Mouse (Mus musculus): ENCODE data around the gene Kif14.
"Not testable (repeated sequence)": the region's sequence is repeated elsewhere in the genome, so short reads cannot be mapped to it uniquely, and the experiment has no call there.

The Kif14 gene

GRCm38 (mm10) chr1:136555892-136556291, 89.7 kb downstream of the Kif14 start:
- no peaks in the 10 kb centered on the region for H3K36me3 ChIP-seq (ENCODE audit: control insufficient read depth, insufficient read depth, low read length, poor library complexity, severe bottlenecking)
- no peak for DNase-seq (ENCODE audit: low read depth, low spot score)

GRCm38 (mm10) chr1:136556643-136557042, 90.5 kb downstream of the Kif14 start:
- not testable (repeated sequence) for H3K27me3 ChIP-seq (ENCODE audit: control insufficient read depth, insufficient read depth, low read length, poor library complexity, severe bottlenecking); DNase-seq (ENCODE audit: low read depth, low spot score); H3K36me3 ChIP-seq (ENCODE audit: control insufficient read depth, insufficient read depth, low read length, poor library complexity, severe bottlenecking)

More at GRCm38 (mm10) chr1:136555892-136556291, 89.7 kb downstream of the Kif14 start:
- no peaks in the 10 kb centered on the region for H3K27me3 ChIP-seq (ENCODE audit: control insufficient read depth, insufficient read depth, low read length, poor library complexity, severe bottlenecking)

GRCm38 (mm10) chr1:136557436-136557835, 91.3 kb downstream of the Kif14 start:
- no peaks in the 10 kb centered on the region for H3K36me3 ChIP-seq (ENCODE audit: control insufficient read depth, insufficient read depth, low read length, poor library complexity, severe bottlenecking)
- H3K27me3 ChIP-seq (ENCODE audit: control insufficient read depth, insufficient read depth, low read length, poor library complexity, severe bottlenecking): no peaks in the 10 kb centered on the region
- no peak for DNase-seq (ENCODE audit: low read depth, low spot score)

- H3K27me3 ChIP-seq (ENCODE audit: control insufficient read depth, insufficient read depth, low read length, poor library complexity, severe bottlenecking): 0 out of 2 replicates have a peak, but pooled peaks cover 2% of the 10 kb centered on the region
- DNase-seq (ENCODE audit: low read depth, low spot score): no peak
- no peaks in the 10 kb centered on the region for H3K36me3 ChIP-seq (ENCODE audit: control insufficient read depth, insufficient read depth, low read length, poor library complexity, severe bottlenecking)
Observed at GRCm38 (mm10) chr1:136558762-136559161, 92.6 kb downstream of the Kif14 start.

GRCm38 (mm10) chr1:136559284-136559683, 93.1 kb downstream of the Kif14 start:
- 0 out of 2 replicates have a peak, but pooled peaks cover 2% of the 10 kb centered on the region for H3K27me3 ChIP-seq (ENCODE audit: control insufficient read depth, insufficient read depth, low read length, poor library complexity, severe bottlenecking)
- no peak for DNase-seq (ENCODE audit: low read depth, low spot score)
- no peaks in the 10 kb centered on the region for H3K36me3 ChIP-seq (ENCODE audit: control insufficient read depth, insufficient read depth, low read length, poor library complexity, severe bottlenecking)

- no peak for DNase-seq (ENCODE audit: low read depth, low spot score)
- Histone ChIP-seq H3K27me3 (ENCODE audit: control insufficient read depth, insufficient read depth, low read length, poor library complexity, severe bottlenecking) (0 out of 2 replicates have a peak, but pooled peaks cover 2% of the 10 kb centered on the region), H3K36me3 (ENCODE audit: control insufficient read depth, insufficient read depth, low read length, poor library complexity, severe bottlenecking) (no peaks in the 10 kb centered on the region)
Observed at GRCm38 (mm10) chr1:136559774-136560173, 93.6 kb downstream of the Kif14 start.

GRCm38 (mm10) chr1:136561823-136562222, 95.7 kb downstream of the Kif14 start:
- no peak for DNase-seq (ENCODE audit: low read depth, low spot score)
- Histone ChIP-seq H3K36me3 (ENCODE audit: control insufficient read depth, insufficient read depth, low read length, poor library complexity, severe bottlenecking) (no peaks in the 10 kb centered on the region), H3K27me3 (ENCODE audit: control insufficient read depth, insufficient read depth, low read length, poor library complexity, severe bottlenecking) (0 out of 2 replicates have a peak, but pooled peaks cover 2% of the 10 kb centered on the region)

GRCm38 (mm10) chr1:136563149-136563548, 97.0 kb downstream of the Kif14 start:
- no peak for DNase-seq (ENCODE audit: low read depth, low spot score)
- 0 out of 2 replicates have a peak, but pooled peaks cover 2% of the 10 kb centered on the region for H3K27me3 ChIP-seq (ENCODE audit: control insufficient read depth, insufficient read depth, low read length, poor library complexity, severe bottlenecking)
- H3K36me3 ChIP-seq (ENCODE audit: control insufficient read depth, insufficient read depth, low read length, poor library complexity, severe bottlenecking): no peaks in the 10 kb centered on the region

- Histone ChIP-seq H3K27me3 (ENCODE audit: control insufficient read depth, insufficient read depth, low read length, poor library complexity, severe bottlenecking) (0 out of 2 replicates have a peak, but pooled peaks cover 2% of the 10 kb centered on the region), H3K36me3 (ENCODE audit: control insufficient read depth, insufficient read depth, low read length, poor library complexity, severe bottlenecking) (no peaks in the 10 kb centered on the region)
- DNase-seq (ENCODE audit: low read depth, low spot score): no peak
Observed at GRCm38 (mm10) chr1:136564963-136565362, 98.8 kb downstream of the Kif14 start.

GRCm38 (mm10) chr1:136566386-136566785, 100.2 kb downstream of the Kif14 start:
- 0 out of 2 replicates have a peak, but pooled peaks cover 2% of the 10 kb centered on the region for H3K27me3 ChIP-seq (ENCODE audit: control insufficient read depth, insufficient read depth, low read length, poor library complexity, severe bottlenecking)
- no peak for DNase-seq (ENCODE audit: low read depth, low spot score)

GRCm38 (mm10) chr1:136567641-136568040, 101.5 kb downstream of the Kif14 start:
- Histone ChIP-seq H3K27me3 (ENCODE audit: control insufficient read depth, insufficient read depth, low read length, poor library complexity, severe bottlenecking) (0 out of 2 replicates have a peak, but pooled peaks cover 2% of the 10 kb centered on the region), H3K36me3 (ENCODE audit: control insufficient read depth, insufficient read depth, low read length, poor library complexity, severe bottlenecking) (no peaks in the 10 kb centered on the region)
- no peak for DNase-seq (ENCODE audit: low read depth, low spot score)

More at GRCm38 (mm10) chr1:136566386-136566785, 100.2 kb downstream of the Kif14 start:
- no peaks in the 10 kb centered on the region for H3K36me3 ChIP-seq (ENCODE audit: control insufficient read depth, insufficient read depth, low read length, poor library complexity, severe bottlenecking)

- no peak for DNase-seq (ENCODE audit: low read depth, low spot score)
- Histone ChIP-seq H3K36me3 (ENCODE audit: control insufficient read depth, insufficient read depth, low read length, poor library complexity, severe bottlenecking) (no peaks in the 10 kb centered on the region), H3K27me3 (ENCODE audit: control insufficient read depth, insufficient read depth, low read length, poor library complexity, severe bottlenecking) (no peaks in the 10 kb centered on the region)
Observed at GRCm38 (mm10) chr1:136568738-136569194, 102.6 kb downstream of the Kif14 start.

GRCm38 (mm10) chr1:136569206-136569605, 103.1 kb downstream of the Kif14 start:
- Histone ChIP-seq H3K27me3 (ENCODE audit: control insufficient read depth, insufficient read depth, low read length, poor library complexity, severe bottlenecking) (no peaks in the 10 kb centered on the region), H3K36me3 (ENCODE audit: control insufficient read depth, insufficient read depth, low read length, poor library complexity, severe bottlenecking) (no peaks in the 10 kb centered on the region)
- no peak for DNase-seq (ENCODE audit: low read depth, low spot score)

GRCm38 (mm10) chr1:136569626-136570297, 103.6 kb downstream of the Kif14 start:
- DNase-seq (ENCODE audit: low read depth, low spot score): no peak
- H3K36me3 ChIP-seq (ENCODE audit: control insufficient read depth, insufficient read depth, low read length, poor library complexity, severe bottlenecking): no peaks in the 10 kb centered on the region
- no peaks in the 10 kb centered on the region for H3K27me3 ChIP-seq (ENCODE audit: control insufficient read depth, insufficient read depth, low read length, poor library complexity, severe bottlenecking)

GRCm38 (mm10) chr1:136570298-136570653, 104.1 kb downstream of the Kif14 start:
- no peak for DNase-seq (ENCODE audit: low read depth, low spot score)

More at GRCm38 (mm10) chr1:136570298-136570653, 104.1 kb downstream of the Kif14 start:
- Histone ChIP-seq H3K27me3 (ENCODE audit: control insufficient read depth, insufficient read depth, low read length, poor library complexity, severe bottlenecking) (no peaks in the 10 kb centered on the region), H3K36me3 (ENCODE audit: control insufficient read depth, insufficient read depth, low read length, poor library complexity, severe bottlenecking) (no peaks in the 10 kb centered on the region)

All from splenic B cell, adult 2 months (primary cell).